Mouse (Mus musculus): ENCODE measurements around the gene Vasn. TPM values are rescaled to one million over a fixed set of nuclear protein-coding genes. Genes with fewer than 3 reads are reported as not detected.

Gene Vasn
- 6.4 and 6.5 TPM in 2 replicates for polyA plus RNA-seq (2012; rRNA removed)

DNA sequence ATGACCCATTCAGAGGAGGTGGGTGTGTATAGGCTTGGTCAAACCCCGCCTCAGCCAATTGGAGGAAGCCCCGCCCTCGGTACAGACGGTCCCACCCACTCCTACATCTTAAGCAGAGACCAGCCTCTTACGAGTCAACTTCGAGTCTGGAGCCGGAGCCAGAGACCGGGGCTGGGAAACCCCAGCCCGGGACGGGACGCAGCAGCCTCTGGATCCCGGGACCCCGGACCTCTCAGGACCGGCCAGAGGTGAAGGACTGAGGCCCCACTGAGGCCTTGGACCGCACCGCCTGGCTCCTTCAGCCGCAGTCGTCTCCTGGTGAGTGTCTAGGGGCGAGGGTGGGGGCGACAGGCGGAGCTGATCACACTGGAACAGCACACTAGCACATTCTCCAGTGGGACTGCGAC is at the start of gene Vasn, which contains the start of gene Dnaja3:
TSS of gene Vasn (plus strand) at position 111 of the 407 bp plus-strand sequence.
TSS of gene Dnaja3 (plus strand) at position 159 of the 407 bp plus-strand sequence.
- H3K4me1 ChIP-seq (ENCODE audit: control insufficient read depth, insufficient read depth, low read length), result peaks cover 20% of the 10 kb centered on the region
- H3K4me3 ChIP-seq (replicated peaks; ENCODE audit: insufficient read depth, low read depth, low read length), result no peak within 1 kb of the TSS
- peak in 1 of 2 experiments; percentile 37 for DNase-seq
- TF ChIP-seq CTCF (IDR thresholded peaks at IDR 0.05; ENCODE audit: borderline replicate concordance, insufficient read depth, low read depth, low read length), result no peak
- no peak for TF ChIP-seq POLR2A (IDR thresholded peaks at IDR 0.05; ENCODE audit: borderline replicate concordance, insufficient read depth, low read length)
- WGBS, result 45% methylated on average over 22 of the region's 22 CpGs
- H3K27me3 ChIP-seq (ENCODE audit: control insufficient read depth, insufficient read depth, low read length), result no peaks in the 10 kb centered on the region
- no peak within 1 kb of the TSS for H3K27ac ChIP-seq (ENCODE audit: insufficient read depth, low read length)

DNA sequence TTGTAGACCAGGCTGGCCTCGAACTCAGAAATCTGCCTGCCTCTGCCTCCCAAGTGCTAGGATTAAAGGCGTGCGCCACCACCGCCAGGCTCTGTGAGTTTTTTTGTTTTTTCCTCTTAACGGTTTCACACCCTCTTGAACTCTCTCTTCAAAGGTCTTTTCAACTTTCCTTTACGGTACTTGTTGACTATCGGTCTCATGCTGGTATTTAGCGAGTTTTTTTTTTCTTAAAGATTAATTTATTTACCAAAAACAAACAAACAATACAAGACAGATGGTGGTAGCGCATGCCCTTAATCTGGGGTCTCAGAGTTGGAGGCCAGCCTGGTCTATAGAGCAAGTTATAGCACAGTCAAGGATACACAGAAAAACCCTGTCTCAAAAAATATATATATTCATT is 49.5 kb upstream of the Vasn start:
- WGBS, result 96% methylated on average over 9 of the region's 9 CpGs
- Histone ChIP-seq H3K4me1 (ENCODE audit: control insufficient read depth, insufficient read depth, low read length) (peaks cover 6% of the 10 kb centered on the region), H3K27ac (ENCODE audit: insufficient read depth, low read length) (no peak overlapping the region), H3K4me3 (replicated peaks; ENCODE audit: insufficient read depth, low read depth, low read length) (no peak overlapping the region), H3K27me3 (ENCODE audit: control insufficient read depth, insufficient read depth, low read length) (no peaks in the 10 kb centered on the region)
- no peak for DNase-seq
- no peak for TF ChIP-seq CTCF (IDR thresholded peaks at IDR 0.05; ENCODE audit: borderline replicate concordance, insufficient read depth, low read depth, low read length)
- no peak for TF ChIP-seq POLR2A (IDR thresholded peaks at IDR 0.05; ENCODE audit: borderline replicate concordance, insufficient read depth, low read length)

DNA sequence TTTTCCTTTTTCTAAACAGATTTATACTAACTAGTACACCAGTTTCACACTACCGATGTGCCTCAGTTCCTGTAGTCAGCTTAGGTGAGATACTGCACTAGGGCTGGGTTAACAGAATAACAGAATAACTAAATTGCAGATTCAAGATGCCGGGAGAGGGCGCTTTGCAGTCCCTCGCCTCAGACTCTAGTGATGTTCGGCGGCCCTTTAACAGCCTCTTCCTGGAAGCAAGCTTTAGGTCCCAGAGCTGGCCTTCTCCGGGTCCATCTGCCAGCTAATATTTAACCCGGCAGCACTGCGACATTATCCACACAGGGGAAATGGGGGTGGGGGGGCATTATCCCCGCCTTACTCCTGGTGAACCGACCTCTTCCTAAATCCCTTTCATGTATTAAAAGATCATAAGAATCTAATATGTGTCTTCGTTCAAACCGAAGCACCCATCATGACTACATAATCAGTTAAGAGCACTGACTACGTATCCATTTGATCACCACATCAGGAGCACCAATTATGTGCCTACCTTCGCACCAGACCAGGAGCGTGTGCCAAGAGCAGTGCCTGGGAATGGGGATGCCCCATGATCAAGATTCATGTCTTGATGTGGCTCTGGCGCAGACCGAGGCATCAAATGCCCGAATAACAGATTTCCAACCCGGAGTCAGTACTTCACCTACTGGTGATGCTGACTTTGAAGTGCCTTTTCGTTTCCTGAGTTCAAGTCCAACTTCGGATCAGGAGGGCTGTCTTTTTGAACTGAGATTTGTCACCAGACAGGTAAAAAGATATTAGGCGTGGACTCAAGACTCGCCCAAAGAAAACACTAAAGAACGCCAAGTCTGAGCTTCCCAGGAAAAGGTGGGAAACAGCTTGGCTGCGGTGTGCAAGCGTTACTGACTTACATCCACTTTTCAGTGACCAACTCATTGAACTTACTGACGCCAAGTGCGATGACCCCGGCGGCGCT is 46.5 kb upstream of the Vasn start:
- peak; percentile 62 to 69 for DNase-seq
- 28% methylated on average over 32 of the region's 32 CpGs for WGBS

DNA sequence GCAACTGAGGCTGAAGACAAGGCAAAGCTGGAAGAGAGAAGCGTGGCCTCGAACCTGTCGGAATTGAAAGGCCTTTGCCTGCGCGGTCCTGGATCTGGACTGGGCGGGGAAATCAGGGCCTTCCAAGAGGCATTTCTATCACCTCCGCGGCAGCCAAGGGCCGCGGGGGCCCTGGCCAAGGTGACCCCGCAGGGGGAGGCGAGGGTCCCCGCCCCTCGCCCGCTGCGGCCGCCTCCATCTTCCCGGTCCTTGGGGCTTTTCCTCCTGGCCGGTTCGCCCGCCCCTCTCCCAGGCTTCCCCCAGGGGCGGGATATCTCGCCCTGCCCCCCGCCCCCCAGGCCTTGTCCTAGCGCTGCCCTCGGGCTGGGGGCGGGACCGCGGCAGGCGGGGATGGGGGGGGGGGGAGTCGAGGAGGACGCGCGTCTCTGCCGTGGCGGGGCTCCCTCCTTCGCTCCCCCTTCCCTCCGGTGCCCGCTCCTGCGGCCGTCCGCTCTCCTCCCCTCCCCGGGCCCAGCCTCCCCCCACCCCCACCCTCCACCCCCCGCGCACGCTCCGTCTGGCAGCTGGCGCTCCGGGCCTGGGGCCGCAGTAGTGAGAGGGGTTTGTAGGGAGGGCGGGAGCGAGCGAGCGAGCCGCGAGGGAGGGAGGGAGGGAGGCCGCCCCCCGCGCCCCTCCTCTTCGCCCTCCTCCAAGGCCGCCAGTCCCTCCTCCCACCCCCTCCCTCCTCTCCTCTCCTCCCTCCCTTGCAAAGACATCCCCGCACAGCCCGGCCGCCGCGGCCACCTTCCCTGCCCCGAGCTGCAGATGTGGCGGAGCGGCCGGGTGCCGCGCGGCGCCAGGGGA is 45.5 kb upstream of the Vasn start, which contains the start of gene Glis2:
TSS of gene Glis2 (plus strand) at position 743 of the 843 bp plus-strand sequence.
- TF ChIP-seq POLR2A (IDR thresholded peaks at IDR 0.05; ENCODE audit: borderline replicate concordance, insufficient read depth, low read length) (no peak), CTCF (IDR thresholded peaks at IDR 0.05; ENCODE audit: borderline replicate concordance, insufficient read depth, low read depth, low read length) (no peak)
- WGBS, result 3% methylated on average over 22 of the region's 74 CpGs
- peak; percentile 47 to 67 for DNase-seq
- Histone ChIP-seq H3K27me3 (ENCODE audit: control insufficient read depth, insufficient read depth, low read length) (no peaks in the 10 kb centered on the region), H3K4me1 (ENCODE audit: control insufficient read depth, insufficient read depth, low read length) (peaks cover 7% of the 10 kb centered on the region), H3K27ac (ENCODE audit: insufficient read depth, low read length) (0 out of 2 replicates have a peak within 1 kb of the TSS, but pooled peaks have one; percentile 15), H3K4me3 (replicated peaks; ENCODE audit: insufficient read depth, low read depth, low read length) (peak within 1 kb of the TSS; percentile 63)

More for the DNA sequence above, 46.5 kb upstream of the Vasn start:
- H3K27ac ChIP-seq (ENCODE audit: insufficient read depth, low read length), result no peak overlapping the region
- H3K4me3 ChIP-seq (replicated peaks; ENCODE audit: insufficient read depth, low read depth, low read length), result peak overlapping the region; percentile 63
- H3K4me1 ChIP-seq (ENCODE audit: control insufficient read depth, insufficient read depth, low read length), result peaks cover 7% of the 10 kb centered on the region
- H3K27me3 ChIP-seq (ENCODE audit: control insufficient read depth, insufficient read depth, low read length), result no peaks in the 10 kb centered on the region
- peak; percentile 53; the same call in 1 of the 2 replicates for TF ChIP-seq CTCF (IDR thresholded peaks at IDR 0.05; ENCODE audit: borderline replicate concordance, insufficient read depth, low read depth, low read length)
- no peak for TF ChIP-seq POLR2A (IDR thresholded peaks at IDR 0.05; ENCODE audit: borderline replicate concordance, insufficient read depth, low read length)

DNA sequence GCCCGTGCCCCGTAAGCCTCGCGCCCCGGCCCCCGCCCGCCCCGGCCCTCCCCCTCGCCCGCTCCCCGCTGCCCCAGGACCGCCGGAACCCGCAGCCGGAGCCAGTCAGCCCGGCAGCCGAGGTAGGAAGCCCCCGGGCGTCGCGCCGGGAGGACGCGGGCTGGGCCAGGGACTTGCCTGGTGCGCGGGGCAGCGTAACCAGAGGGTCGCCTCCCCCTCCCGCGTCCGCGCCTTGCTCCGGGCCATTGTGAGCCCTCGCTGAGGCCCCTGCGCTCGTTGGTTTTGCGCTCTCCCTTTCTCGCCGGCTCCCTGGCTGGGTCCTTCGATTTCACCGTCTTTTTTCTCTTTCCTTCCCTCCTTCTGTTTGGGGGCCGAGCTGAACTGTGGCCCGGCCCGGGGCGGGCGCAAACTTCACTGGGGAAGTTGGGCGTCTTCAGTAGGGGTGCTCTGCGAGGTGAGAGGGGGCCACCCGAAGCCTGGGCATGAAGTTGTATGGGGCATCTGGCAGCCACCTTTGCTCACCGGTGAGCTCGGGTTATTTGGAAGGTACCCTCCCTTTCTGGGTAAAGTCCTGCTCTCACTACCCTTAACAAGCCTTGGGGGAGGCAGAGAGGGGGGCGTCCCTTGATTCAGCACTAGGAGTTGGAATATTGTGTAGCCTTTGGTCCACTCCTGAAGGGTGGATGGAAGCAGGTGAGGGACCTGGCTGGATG is 44.8 kb upstream of the Vasn start:
- TF ChIP-seq CTCF (IDR thresholded peaks at IDR 0.05; ENCODE audit: borderline replicate concordance, insufficient read depth, low read depth, low read length) (no peak), POLR2A (IDR thresholded peaks at IDR 0.05; ENCODE audit: borderline replicate concordance, insufficient read depth, low read length) (no peak)
- Histone ChIP-seq H3K4me3 (replicated peaks; ENCODE audit: insufficient read depth, low read depth, low read length) (peak overlapping the region; percentile 63), H3K27me3 (ENCODE audit: control insufficient read depth, insufficient read depth, low read length) (no peaks in the 10 kb centered on the region), H3K4me1 (ENCODE audit: control insufficient read depth, insufficient read depth, low read length) (peaks cover 7% of the 10 kb centered on the region), H3K27ac (ENCODE audit: insufficient read depth, low read length) (0 out of 2 replicates have a peak overlapping the region, but pooled peaks have one; percentile 15)
- DNase-seq, result no peak
- under 1% methylated on average over 34 of the region's 52 CpGs for WGBS

DNA sequence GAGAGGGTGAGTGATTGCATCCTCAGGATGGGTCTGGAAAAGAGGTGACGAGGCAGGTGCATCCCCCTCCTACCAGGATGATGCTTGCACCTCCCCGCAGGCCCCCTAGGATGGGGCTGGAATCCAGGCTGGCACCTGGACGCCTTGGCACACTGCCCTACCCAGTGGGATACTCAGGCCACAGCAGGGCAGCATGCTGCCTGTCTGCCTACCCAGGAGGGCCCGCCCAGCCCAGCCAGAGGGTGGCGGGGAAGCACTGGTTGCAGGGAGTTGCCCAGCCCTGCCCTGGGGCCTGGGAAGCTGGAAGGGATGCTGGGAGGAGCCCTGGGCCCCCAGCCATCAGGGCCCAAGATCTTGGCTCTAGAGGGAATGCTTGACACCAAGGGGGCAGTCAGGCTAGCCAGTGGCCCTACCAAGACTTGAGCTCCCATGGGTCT is 44.2 kb upstream of the Vasn start:
- WGBS, result 31% methylated on average over 5 of the region's 5 CpGs

More for the DNA sequence above, 44.2 kb upstream of the Vasn start:
- DNase-seq, result peak; percentile 52 to 56
- peak overlapping the region; percentile 63 for H3K4me3 ChIP-seq (replicated peaks; ENCODE audit: insufficient read depth, low read depth, low read length)
- no peaks in the 10 kb centered on the region for H3K27me3 ChIP-seq (ENCODE audit: control insufficient read depth, insufficient read depth, low read length)
- no peak for TF ChIP-seq CTCF (IDR thresholded peaks at IDR 0.05; ENCODE audit: borderline replicate concordance, insufficient read depth, low read depth, low read length)
- TF ChIP-seq POLR2A (IDR thresholded peaks at IDR 0.05; ENCODE audit: borderline replicate concordance, insufficient read depth, low read length), result no peak
- H3K27ac ChIP-seq (ENCODE audit: insufficient read depth, low read length), result no peak overlapping the region
- H3K4me1 ChIP-seq (ENCODE audit: control insufficient read depth, insufficient read depth, low read length), result peaks cover 7% of the 10 kb centered on the region
